Mouse (Mus musculus) limb, embryonic 13.5 days (tissue): ENCODE measurements around the gene Adarb2. TPM values are rescaled to one million over a fixed set of nuclear protein-coding genes. Genes with fewer than 3 reads are reported as not detected.
A peak's percentile ranks its signal among the peaks of the same experiment; 100 is the strongest.

Source experiments
- ATAC-seq: fragments of 200-750 bp; cut with Nextera tagmentation; 2 replicates; pipeline ENCODE4 v1.8.0; 2017; ENCODE audit warnings: low read depth, moderate number of reproducible peaks, moderate TSS enrichment; ENCODE audit not compliant: low FRiP score
- H3K27ac ChIP-seq: fragments of 300-500 bp; sonication (generic); 2 replicates; pipeline ENCODE4 v1.5.1; 2015; ENCODE audit warnings: inconsistent platforms, mild to moderate bottlenecking, moderate library complexity
- H3K27me3 ChIP-seq: fragments of 300-500 bp; sonication (generic); 2 replicates; pipeline ENCODE4 v1.6.1; 2015; ENCODE audit warnings: mild to moderate bottlenecking, inconsistent platforms
- H3K36me3 ChIP-seq: fragments of 300-500 bp; sonication (generic); 2 replicates; pipeline ENCODE4 v1.6.1; 2015; ENCODE audit warnings: inconsistent platforms, mild to moderate bottlenecking, moderate library complexity
- H3K4me1 ChIP-seq: fragments of 300-500 bp; sonication (generic); 2 replicates; pipeline ENCODE4 v1.6.1; 2015; ENCODE audit warnings: inconsistent platforms
- H3K4me2 ChIP-seq: fragments of 300-500 bp; sonication (generic); replicated peaks from 2 replicates; pipeline ENCODE4 v1.6.1; 2015; ENCODE audit warnings: inconsistent platforms, mild to moderate bottlenecking, moderate library complexity
- H3K4me3 ChIP-seq: fragments of 300-500 bp; sonication (generic); 2 replicates; pipeline ENCODE4 v1.5.1; 2015; ENCODE audit warnings: moderate library complexity, mild to moderate bottlenecking, inconsistent platforms
- H3K9ac ChIP-seq: fragments of 300-500 bp; sonication (generic); 2 replicates; pipeline ENCODE4 v1.6.1; 2015; ENCODE audit warnings: mild to moderate bottlenecking, inconsistent platforms
- H3K9me3 ChIP-seq: fragments of 300-500 bp; sonication (generic); 2 replicates; pipeline ENCODE4 v1.6.1; 2016; ENCODE audit warnings: inconsistent platforms
- WGBS: fragments of 180-500 bp; shearing (Covaris S2); methylation state at CpG from one replicate; pipeline ENCODE4 v1.1.7; 2015; 5-methylcytosine and 5-hydroxymethylcytosine counted together
- polyA plus RNA-seq: library from polyadenylated mRNA; unstranded; fragments of >200 nt; fragmentation: Nextera tagmentation; extraction: Ambion mirVana; gene quantifications from 2 replicates; pipeline ENCODE4 v1.2.1, GENCODE M21; 2015

Gene Adarb2
- polyA plus RNA-seq, 1 experiment from 2014 or later, result 3.8 TPM

DNA sequence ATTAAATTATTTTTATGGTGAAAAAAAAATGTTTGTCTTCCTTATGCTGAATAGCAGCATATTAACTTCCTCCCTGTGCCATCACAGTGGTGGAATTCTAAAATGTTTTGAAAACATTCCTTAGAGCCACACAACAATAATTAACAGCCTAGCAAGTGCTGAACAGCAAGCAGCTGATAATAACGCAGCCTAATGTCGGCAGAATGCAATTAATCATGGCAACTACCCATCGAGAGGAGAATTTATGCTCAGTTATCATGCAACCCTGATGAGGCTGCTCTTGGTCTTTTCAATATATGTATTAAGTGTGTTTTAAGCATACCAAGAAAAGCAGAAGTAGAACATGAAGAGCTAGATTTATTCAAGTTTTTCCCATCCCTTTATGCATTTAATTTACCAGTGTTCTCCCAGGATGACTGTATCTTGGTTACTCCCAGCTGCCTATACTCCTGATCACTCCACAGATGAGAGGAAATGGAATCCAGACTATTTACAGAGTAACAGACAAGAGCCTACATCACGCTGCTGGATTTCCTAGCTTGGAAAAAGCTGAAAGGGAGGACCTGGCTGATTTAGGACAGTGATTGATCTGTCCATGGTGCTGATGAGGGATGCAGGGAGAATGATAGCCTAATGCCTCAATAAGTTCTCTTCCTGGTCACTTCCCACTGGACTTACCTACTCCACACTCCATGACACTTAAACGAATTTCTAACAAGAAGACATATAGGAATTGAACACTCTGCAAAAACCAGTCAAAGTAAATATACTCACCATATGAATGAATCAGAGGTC, 113.9 kb downstream of the Adarb2 start:
- 55% methylated on average over 5 of the region's 5 CpGs for WGBS
- Histone ChIP-seq H3K9me3 (no peaks in the 10 kb centered on the region), H3K4me2 (no peak overlapping the region), H3K36me3 (no peaks in the 10 kb centered on the region), H3K4me1 (no peaks in the 10 kb centered on the region), H3K4me3 (no peak overlapping the region), H3K27me3 (no peaks in the 10 kb centered on the region), H3K9ac (no peak overlapping the region), H3K27ac (no peak overlapping the region)
- no peak for ATAC-seq

DNA sequence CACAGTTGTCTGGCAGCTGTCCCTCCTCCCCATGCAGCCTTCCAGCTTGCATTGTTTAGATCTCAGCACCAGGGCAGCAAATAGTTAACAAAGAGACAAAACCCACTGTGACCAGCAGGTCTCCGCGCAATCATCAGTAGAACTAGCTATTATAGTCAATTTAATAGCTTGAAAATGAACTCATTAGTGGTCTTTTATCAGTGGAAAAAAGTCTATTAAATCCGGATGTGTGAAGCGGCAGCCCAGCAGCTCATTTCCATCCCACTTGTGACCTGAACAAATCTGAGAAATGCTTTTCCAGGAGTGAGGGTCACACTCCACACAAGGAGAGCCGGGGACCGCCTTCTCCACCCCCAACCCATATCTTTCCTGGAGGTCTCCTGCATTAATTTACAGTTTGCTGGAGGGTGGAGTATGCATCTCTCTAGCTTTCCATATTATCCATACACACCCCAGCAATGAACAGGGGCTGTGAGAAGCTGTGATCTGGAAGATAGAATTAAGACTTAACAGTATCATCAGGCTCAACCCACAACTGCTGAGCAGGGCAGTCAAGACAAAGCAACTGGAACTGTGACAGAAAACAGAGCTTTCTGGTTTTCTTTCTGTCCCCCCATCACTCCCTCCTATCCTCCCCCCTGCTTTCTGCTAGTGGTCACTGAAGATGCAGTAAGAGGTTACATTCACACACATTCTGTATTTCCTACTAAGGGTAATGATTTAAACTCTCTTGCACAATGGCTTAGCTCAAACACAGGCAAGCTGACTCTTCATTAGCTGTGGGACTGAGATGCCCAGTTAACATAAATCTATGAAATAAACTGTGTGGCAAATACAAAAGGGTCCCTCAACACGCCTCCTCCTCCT, 131.2 kb downstream of the Adarb2 start:
- ATAC-seq, result no peak
- peaks cover 3% of the 10 kb centered on the region; the same call in 1 of the 2 replicates for H3K27me3 ChIP-seq
- no peak overlapping the region for H3K9ac ChIP-seq
- no peak overlapping the region for H3K27ac ChIP-seq
- H3K4me1 ChIP-seq, result peaks cover 9% of the 10 kb centered on the region
- no peak overlapping the region for H3K4me2 ChIP-seq
- no peaks in the 10 kb centered on the region for H3K36me3 ChIP-seq
- H3K9me3 ChIP-seq, result no peaks in the 10 kb centered on the region
- no peak overlapping the region for H3K4me3 ChIP-seq
- 23% methylated on average over 7 of the region's 7 CpGs for WGBS

DNA sequence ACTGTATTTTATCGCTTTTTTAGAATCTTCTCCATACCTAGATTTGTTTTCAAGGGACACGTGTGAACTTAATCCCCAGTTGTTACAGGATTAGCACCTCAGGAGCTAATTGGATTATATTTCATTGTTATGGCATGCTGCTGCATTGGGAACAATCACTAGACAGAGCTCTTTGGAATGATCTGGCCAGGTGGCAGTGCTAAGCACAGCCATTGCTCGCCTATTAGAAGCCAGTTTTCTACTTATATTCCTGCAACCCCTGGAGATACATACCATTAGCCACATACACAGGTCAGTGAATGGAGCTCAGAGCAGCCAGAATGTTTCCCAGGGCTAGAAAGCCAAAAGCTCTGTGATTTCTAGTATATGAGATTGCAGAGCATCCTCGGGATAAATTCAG, 131.9 kb downstream of the Adarb2 start:
- ATAC-seq, result peak; percentile 77
- WGBS, result 39% methylated on average over 4 of the region's 4 CpGs
- H3K4me1 ChIP-seq, result peaks cover 9% of the 10 kb centered on the region
- H3K27me3 ChIP-seq, result peaks cover 3% of the 10 kb centered on the region; the same call in 1 of the 2 replicates
- no peak overlapping the region for H3K27ac ChIP-seq
- no peaks in the 10 kb centered on the region for H3K9me3 ChIP-seq
- H3K36me3 ChIP-seq, result no peaks in the 10 kb centered on the region
- H3K4me3 ChIP-seq, result no peak overlapping the region
- H3K4me2 ChIP-seq, result no peak overlapping the region
- H3K9ac ChIP-seq, result no peak overlapping the region

DNA sequence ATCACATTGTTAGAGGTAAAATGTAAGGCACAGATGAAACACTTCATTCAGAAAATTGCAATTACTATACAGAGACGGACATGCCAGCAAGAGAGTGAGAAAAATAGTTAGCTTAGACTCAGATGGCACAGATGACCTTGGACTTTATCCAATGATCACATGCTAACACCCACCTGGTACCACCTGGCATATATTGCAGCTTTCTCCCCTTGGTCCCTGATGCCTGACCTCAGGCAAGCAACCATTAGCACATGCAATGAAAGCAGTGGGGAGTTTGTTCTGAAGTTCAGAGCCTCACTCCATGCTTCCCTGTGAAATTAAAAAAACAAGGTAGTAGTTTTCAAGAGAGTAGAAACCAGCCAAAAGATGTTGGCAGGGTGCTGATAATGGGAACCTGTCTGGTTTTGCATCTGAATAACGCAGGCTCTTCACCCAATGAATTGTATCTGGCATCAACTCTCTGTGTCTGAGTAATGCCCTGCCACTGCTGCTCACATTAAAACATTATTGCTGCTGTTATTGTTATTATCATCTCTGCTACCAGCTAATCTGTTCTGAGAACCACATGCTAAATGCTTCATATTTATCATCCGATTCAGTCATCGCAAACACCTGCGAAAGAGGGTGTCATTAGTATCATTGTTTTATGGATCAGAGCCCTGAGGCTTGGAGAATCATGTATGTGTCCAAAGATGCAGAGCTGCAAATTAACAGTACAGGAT, 138.6 kb downstream of the Adarb2 start:
- WGBS, result 73% methylated on average over 5 of the region's 5 CpGs
- H3K27ac ChIP-seq, result no peak overlapping the region
- ATAC-seq, result no peak
- no peaks in the 10 kb centered on the region for H3K27me3 ChIP-seq
- H3K4me2 ChIP-seq, result no peak overlapping the region
- H3K9ac ChIP-seq, result no peak overlapping the region
- H3K4me3 ChIP-seq, result no peak overlapping the region
- H3K36me3 ChIP-seq, result no peaks in the 10 kb centered on the region
- no peaks in the 10 kb centered on the region for H3K4me1 ChIP-seq
- H3K9me3 ChIP-seq, result no peaks in the 10 kb centered on the region

DNA sequence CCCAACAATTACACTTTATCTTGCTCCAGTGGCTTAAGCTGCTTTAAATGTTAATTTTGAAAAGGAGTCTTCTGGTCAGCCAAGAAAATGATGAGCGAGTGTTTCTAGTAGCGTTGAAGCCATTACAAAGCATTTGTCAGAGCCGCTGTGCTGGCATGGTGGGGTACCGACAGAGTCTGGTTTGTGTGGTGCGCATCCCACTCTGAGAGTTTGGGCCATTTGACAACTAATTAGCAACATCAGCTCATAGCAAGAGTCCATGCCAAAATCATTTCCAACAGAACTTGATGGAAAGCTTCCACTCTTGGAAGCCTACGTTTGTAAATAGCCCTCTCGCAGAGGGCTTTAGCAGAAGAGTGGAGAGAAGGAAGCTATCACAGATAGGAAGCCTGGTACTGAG, 144.5 kb downstream of the Adarb2 start:
- 92% methylated on average over 7 of the region's 7 CpGs for WGBS
- no peak for ATAC-seq
- Histone ChIP-seq H3K4me1 (no peaks in the 10 kb centered on the region), H3K36me3 (no peaks in the 10 kb centered on the region), H3K27ac (no peak overlapping the region), H3K27me3 (no peaks in the 10 kb centered on the region), H3K9me3 (no peaks in the 10 kb centered on the region), H3K4me2 (no peak overlapping the region), H3K9ac (no peak overlapping the region), H3K4me3 (no peak overlapping the region)

DNA sequence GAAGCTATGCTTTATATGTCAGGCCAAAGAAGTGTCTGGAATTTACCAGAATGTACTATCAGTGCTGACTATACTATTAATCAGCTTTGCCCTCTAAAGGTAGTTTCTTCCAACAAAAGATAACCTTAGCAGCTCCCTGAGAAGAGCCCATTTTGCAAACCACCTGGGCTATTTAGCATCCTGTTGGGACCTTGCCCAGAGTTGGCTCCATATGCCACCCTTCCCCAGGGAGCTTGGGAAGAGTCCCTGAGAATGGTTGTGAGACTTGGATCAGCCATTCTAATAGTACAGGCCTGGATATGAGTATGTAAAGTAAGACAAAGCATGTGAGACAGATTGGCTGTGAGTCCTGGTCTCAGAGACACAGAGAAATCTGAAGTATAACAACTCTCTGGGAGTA, 149.7 kb downstream of the Adarb2 start:
- Histone ChIP-seq H3K4me3 (no peak overlapping the region), H3K9ac (no peak overlapping the region), H3K27ac (no peak overlapping the region), H3K9me3 (no peaks in the 10 kb centered on the region), H3K4me2 (no peak overlapping the region), H3K4me1 (no peaks in the 10 kb centered on the region), H3K27me3 (no peaks in the 10 kb centered on the region), H3K36me3 (no peaks in the 10 kb centered on the region)
- no peak for ATAC-seq

DNA sequence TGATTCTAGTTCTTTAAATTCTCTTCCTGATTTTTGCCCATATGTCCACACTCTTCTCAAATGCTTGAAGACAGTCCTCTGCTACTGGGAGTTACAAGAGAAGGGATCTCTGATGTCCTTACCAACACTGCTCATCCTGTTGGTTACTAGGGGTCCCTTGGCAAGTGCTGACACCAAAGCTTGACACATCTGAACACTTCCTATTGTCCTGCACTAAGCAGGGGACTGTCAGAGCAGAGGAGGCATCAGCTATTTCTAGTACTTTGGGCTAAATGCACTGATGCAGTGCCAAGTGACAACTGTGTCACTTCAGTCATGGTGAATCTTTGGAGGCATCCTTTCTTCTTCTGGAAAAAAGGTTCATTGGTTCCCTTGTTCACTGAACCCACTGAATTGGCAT, 150.3 kb downstream of the Adarb2 start:
- H3K4me1 ChIP-seq, result no peaks in the 10 kb centered on the region
- no peak overlapping the region for H3K4me2 ChIP-seq
- H3K27me3 ChIP-seq, result no peaks in the 10 kb centered on the region
- H3K9me3 ChIP-seq, result no peaks in the 10 kb centered on the region
- ATAC-seq, result no peak
- H3K36me3 ChIP-seq, result no peaks in the 10 kb centered on the region
- no peak overlapping the region for H3K27ac ChIP-seq
- H3K9ac ChIP-seq, result no peak overlapping the region
- no peak overlapping the region for H3K4me3 ChIP-seq

DNA sequence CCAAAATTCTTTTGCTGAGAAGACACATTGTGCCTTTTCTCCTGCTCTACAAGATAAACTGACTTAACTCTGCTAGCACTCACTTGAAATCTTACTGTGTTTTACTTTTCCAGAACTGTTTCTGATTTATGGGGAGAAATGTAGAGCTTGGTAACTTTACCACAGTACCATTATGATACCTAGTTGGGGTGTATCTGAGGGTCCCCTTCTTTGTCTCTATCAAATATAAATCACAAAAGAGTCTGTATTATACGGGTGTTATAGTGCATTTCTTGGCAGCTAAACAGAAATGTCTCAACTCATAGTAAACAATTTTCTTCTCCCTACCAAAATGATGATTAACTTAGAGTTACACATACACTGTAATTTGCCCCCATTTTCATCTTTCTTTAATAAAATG, 162.9 kb downstream of the Adarb2 start:
- Histone ChIP-seq H3K27me3 (no peaks in the 10 kb centered on the region), H3K4me3 (no peak overlapping the region), H3K36me3 (no peaks in the 10 kb centered on the region), H3K4me1 (peaks cover 11% of the 10 kb centered on the region), H3K4me2 (no peak overlapping the region), H3K9ac (no peak overlapping the region), H3K9me3 (no peaks in the 10 kb centered on the region), H3K27ac (no peak overlapping the region)
- WGBS, result 91% methylated on average over 1 of the region's 1 CpGs
- no peak for ATAC-seq

DNA sequence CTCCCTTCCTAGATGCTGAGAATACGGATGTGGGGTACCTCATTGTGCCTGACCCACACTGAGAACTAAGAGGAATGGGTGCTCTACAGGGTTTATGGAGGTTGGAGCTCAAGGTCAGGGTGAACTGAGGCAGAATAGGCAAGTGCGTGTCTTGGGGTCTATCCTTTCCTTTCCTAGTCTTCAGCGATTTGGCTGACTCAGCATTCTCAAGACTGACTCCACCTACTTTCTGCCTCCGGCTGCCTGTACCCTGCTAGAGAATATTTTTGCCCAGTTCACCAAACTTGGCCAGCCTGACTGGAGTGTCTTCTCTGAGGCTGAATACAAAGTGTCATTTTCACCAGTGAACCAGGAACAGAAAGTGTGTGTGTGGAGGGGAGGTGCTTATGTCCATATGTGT, 163.4 kb downstream of the Adarb2 start:
- 82% methylated on average over 4 of the region's 4 CpGs for WGBS

DNA sequence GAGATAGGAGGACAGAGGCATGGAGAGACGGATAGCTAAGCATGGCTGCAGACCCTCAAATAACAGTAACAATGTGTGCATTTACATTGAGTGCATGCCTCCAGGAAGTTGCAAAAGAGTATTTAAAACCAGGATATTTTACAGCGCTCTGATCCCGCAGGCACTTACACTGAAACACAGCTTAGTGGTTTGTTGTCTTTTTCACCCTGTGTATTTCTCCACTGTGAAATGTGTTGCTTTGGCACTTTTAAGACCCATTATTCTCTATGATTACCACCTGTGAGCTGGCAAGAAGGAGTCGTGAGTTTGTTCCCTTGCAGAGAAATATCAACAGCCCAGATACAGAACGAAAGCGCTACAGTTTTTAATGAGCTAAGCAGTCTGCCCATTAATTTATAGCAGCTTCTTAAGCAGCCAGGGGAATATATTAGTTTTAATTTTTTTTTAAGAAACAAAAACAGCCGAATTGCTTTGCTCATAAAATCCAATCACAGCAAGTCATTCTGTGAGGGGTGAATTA, 167.3 kb downstream of the Adarb2 start:
- Histone ChIP-seq H3K27me3 (peaks cover 7% of the 10 kb centered on the region; the same call in 1 of the 2 replicates), H3K4me1 (peaks cover 12% of the 10 kb centered on the region), H3K4me3 (no peak overlapping the region), H3K9ac (no peak overlapping the region), H3K9me3 (no peaks in the 10 kb centered on the region), H3K27ac (no peak overlapping the region), H3K36me3 (no peaks in the 10 kb centered on the region), H3K4me2 (no peak overlapping the region; the same call in 1 of the 2 replicates)
- 32% methylated on average over 7 of the region's 7 CpGs for WGBS
- ATAC-seq, result peak; percentile 51; the same call in 1 of the 2 replicates

More for the DNA sequence above, 163.4 kb downstream of the Adarb2 start:
- Histone ChIP-seq H3K9ac (no peak overlapping the region), H3K4me3 (no peak overlapping the region), H3K27me3 (no peaks in the 10 kb centered on the region), H3K9me3 (no peaks in the 10 kb centered on the region), H3K4me1 (peaks cover 12% of the 10 kb centered on the region), H3K36me3 (no peaks in the 10 kb centered on the region), H3K4me2 (no peak overlapping the region), H3K27ac (no peak overlapping the region)
- ATAC-seq, result no peak

DNA sequence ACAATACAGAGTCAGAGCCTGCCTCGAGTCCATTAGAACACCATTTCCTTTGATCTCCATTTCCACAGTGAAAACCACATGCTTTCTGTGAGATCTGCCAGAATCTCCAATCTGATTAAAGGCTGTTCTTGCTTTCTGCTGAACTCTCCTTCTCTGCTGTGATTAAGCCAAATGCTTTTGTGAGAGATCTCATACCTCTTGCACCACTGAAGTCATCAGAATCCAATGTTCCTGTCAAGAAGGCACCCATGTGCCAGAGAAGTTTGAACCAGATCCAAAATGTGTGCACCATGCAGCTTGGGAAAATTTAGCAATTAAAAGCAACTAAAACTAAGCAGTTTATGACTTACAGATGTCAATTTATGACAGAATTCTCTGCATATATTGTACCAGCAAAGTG, 185.9 kb downstream of the Adarb2 start:
- 13% methylated on average over 1 of the region's 1 CpGs for WGBS
- no peak overlapping the region for H3K9ac ChIP-seq
- ATAC-seq, result no peak
- H3K4me3 ChIP-seq, result no peak overlapping the region
- H3K9me3 ChIP-seq, result no peaks in the 10 kb centered on the region
- no peak overlapping the region for H3K4me2 ChIP-seq
- H3K36me3 ChIP-seq, result no peaks in the 10 kb centered on the region
- H3K4me1 ChIP-seq, result 0 out of 2 replicates have a peak, but pooled peaks cover 10% of the 10 kb centered on the region
- H3K27me3 ChIP-seq, result no peaks in the 10 kb centered on the region
- H3K27ac ChIP-seq, result no peak overlapping the region
